Mouse (Mus musculus): ENCODE data around the gene Lima1.

DNA sequence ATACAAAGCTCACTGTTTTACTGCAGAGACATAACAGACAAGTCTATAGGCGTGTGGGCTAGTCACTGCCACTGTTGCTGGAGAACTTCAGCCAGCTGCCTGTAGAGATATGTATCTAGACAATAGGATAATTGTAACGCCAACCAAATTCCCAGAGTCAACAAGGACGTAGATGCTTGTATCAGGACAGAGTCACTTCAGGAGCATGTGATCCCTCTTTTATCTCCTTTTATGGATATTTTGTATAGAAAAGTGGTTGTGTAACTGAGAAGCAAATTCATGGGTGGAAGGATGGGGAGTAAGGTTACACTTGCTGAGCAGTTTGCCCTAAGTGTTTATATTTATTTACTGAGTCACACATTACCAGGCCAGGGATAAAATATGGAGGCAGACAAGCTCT lies 25.0 kb downstream of the Lima1 start:
- TF ChIP-seq POLR2A (IDR thresholded peaks at IDR 0.05; ENCODE audit: extremely low read depth, insufficient read depth, low read length): no peak
- no peak for TF ChIP-seq CTCF (IDR thresholded peaks at IDR 0.05; ENCODE audit: extremely low read depth, insufficient read depth, low read length)

All from cortical plate, adult 2 months (tissue).